Mouse (Mus musculus) brain, adult 2 months (tissue): ENCODE measurements at regions not wholly inside any gene's neighbourhood (a gene's known extent, or its start where the extent isn't known, plus 50 kb on each side); places are given as distances from the start of the nearest gene placed in this dataset.

Source experiments
- DNase-seq: peaks from one replicate; pipeline ENCODE4 v3.0.0; 2011; ENCODE audit warnings: low read depth, low spot score

DNA sequence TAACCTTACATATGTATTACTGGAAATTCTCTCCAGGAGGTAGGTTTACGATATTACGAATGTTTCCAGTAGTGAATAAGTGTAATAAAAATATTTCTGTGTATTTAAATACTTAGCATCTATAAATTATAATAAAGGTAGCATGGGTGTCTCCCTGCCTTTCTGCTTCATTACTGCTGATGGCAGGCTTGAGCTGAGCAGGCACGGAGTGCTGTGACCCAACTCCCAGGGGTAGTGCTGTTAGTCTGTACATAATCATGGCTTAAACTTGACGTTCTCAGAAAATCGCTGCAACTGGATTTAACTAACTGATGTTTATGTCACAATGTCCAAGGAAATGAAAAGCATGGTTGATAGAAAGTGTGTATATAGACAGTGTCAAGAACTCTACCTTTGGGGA is 727.8 kb upstream of the Frg1 start:
- no peak for DNase-seq

DNA sequence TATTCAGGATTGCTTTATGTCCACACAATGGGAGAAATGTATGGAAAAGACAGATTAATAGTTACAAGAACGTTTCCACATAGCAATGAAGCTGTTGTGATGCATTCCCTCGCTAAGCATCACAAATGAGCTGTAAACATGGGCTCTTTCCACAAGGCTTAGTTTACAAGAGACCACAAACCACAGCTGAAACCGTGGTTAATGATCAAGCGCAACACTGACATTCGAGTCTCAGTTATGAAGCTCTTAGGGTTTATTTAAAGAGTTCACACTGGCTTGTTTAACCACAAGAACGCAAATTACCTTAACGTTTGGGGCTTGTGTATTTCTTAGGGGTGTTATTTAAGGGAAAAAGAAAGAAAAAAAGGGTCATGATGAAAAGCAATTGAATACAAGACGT is 727.3 kb upstream of the Frg1 start:
- no peak for DNase-seq

DNA sequence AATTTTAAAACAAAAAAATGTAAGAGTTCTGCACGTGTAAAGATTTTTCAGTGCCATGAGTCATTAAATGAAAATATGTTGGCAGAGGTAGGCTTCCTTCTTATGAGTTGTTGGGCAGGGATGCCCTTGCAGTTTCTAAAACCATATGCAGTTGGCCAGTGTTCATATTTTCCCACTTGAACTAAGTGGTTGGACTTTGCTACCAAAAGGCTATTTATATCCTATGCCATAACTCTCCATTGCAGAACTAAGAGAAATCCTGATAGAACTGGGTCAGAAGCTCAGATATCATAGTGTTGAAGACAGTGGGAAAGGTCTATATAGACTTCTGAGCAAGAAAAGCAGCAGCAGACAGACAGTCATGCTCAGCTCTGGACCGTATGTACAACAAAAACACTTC is 690.7 kb upstream of the Frg1 start:
- no peak for DNase-seq

DNA sequence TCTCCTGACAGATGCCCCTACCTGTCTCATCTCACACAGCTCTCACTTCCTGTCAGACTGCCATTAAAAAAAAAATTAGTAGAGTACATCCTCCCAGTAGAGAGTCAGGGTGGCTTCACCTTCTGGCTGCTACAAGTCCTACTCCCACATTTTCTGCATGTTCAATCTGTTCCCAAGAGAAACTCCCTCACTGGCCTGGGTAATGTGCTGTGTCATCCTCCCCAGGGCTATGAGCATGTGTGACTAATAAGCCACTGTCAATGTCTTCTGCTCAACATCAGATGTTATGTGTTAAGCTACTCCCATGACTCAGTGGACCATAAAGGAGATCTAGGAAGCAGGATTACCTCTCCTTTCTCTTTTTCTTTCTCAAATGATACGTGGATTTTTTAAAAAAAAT is 652.4 kb upstream of the Frg1 start:
- DNase-seq, result peak; percentile 55

DNA sequence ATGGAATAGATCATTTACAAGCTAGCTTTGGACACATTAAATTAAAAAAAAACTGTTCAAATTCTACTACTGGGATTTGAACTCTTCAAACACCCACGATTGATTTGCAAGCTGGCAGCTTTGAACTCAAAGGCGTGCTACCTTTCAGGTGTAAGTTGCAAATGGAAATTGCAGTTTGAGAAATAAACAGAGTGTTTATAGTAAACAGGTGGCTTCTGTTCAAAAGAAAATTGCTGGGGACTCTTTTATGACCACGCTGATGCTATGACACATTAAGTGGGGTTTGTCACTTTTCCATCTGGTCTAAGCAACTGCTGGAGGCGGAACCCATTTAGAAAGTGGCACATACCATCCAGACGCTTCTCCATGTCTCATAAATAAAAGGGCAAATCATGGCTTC is 626.7 kb upstream of the Frg1 start:
- peak; percentile 26 for DNase-seq

DNA sequence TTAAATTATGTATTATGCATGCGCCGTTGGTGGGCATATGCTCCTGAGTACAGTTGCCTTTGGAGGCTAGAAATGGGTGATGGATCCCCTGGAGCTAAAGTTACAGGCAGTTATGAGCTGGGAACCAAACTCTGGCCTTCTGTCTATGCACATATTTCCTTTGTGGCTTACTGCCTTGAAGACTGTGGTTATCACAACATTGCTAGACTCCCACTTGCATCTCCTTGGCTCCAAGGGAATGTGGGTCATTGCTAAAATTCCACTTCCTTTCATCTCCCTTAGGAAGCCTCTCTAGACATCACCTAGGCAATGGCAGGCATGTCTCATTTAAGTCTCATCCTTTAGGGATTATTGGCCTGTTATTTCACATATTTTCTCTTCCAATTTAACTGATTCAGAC is 622.4 kb upstream of the Frg1 start:
- DNase-seq, result peak; percentile 45

DNA sequence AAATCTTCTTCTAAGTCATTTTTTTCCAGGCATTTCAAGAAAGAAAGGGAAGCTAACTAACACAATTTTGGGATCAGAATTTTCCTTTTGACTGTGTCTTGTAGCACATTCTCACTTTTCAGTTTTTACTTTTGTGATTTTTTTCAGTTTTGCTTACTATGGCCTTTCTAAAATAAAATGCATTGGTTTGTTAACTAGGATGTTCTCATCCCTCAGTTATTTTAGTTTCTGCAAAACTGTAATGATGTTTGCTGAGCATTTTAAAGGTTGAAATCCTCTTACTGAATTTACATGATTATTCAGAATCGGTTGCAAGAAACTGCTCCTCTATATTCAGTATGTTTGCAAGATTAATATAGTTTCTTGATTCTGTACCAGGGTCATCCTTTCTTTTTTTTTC is 610.1 kb upstream of the Frg1 start:
- peak; percentile 29 for DNase-seq

DNA sequence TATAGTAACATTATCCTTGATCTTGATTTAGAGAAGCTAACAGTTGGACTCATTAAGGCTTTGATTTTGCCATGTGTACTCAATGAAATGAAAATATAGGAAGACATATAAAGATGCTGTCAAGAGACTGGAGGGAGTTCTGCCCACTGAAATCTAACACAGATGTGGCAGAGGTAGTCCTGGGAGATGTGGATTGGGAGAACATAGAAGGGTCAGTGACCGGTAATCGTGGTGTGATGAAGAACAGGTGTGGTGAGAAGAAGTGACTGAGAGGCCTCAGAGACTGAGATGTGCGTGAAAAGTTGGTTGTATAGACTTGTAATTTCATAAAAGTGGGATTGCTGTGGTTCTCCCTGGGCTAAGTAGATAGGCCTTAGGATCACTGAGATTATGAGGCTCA is 600.9 kb upstream of the Frg1 start:
- no peak for DNase-seq

DNA sequence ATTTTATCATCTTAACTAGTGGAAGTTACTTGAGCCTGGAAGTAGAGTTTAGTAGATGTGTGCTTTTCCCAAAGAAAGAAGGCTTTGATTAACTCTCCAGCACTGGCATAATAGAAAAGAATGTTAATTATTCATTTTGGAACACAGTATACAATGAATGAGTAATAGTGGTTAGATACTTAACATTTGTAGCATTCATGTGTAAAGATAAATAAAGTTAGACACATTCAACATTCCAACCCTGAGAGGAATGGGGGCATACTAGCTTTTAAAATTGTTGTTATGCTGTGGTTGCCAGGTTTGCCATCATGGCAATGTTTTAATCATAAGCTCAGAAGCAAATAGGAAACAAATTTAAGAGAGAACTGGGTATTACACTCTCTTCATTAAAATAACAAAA is 586.3 kb upstream of the Frg1 start:
- DNase-seq, result no peak

DNA sequence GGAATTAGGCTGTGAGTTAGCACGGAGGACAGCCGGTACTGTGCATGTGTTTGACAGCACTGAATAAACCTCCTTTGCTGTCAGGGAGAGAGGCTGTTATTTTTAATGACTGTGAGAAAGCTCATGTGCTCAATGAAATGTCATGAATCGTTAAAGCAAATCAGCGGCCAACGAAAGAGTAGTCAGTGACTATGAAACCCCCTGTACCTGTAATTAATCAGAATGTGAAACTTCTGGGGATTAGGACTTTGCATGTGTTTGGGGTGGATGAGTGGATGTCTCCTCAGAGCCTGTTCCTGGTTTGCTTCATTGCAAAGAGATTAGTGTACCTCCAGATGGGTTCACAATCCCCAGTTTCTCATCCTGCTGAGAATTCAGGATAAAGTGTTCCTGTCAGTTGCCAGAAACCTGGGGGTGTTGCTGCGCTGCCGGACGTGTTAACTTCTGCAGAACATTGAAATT is 572.2 kb upstream of the Frg1 start:
- DNase-seq, result peak; percentile 84

DNA sequence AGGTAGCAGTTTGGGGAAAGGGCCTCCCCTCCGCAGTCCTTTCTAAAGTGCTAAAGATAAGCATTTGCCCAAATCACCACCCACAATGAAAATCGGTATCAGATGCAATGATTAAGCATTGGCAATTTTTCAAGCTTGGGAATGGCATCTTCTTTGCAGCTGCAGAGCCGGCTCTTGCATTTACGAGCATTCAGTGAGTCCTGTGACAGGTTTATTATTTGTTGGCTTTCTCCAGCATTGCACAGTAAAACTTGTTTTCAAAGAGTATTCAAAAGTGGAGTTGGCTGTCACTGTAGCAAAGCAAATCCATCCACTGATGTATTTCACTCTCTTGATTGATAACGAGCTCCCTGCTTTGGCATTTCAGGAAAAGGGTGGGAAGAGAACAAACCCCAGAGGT is 571.3 kb upstream of the Frg1 start:
- DNase-seq, result no peak

DNA sequence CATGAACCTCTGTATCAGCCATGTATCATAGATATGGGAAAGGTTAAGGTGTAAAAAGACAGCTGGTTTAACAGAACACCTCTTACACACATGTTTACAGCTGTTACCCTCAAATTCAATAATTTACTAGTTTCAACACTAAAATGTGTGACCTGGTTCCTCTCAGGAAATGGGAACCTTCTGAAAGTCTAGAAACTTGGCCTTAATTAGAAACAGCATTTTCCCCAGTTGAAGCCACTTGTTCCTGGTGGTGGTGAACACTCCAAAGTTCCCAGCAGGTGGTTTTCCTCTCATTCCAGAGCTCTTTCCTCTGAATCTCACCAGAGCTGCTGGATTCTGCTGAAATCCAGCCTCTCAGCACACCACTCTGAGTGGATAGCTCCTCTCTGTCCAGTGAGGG is 570.5 kb upstream of the Frg1 start:
- DNase-seq, result no peak

DNA sequence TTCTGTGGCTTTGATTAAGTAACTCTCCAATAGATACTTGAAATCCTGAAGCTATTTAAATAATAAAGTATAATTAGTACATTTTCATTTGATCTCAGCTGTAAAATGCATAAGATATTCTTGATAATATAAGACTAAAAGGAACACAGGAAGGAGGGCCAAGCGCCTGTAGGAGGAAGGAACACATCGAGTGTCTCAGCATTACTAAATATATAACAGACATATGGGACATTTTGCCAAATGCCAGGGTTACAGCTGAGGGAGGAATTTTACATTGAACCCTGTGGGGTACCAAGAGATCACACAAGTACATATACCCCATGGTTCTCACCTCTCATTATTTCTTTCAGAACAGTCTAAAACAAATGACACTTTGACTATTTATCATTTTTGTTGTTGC is 555.5 kb upstream of the Frg1 start:
- peak; percentile 71 for DNase-seq

DNA sequence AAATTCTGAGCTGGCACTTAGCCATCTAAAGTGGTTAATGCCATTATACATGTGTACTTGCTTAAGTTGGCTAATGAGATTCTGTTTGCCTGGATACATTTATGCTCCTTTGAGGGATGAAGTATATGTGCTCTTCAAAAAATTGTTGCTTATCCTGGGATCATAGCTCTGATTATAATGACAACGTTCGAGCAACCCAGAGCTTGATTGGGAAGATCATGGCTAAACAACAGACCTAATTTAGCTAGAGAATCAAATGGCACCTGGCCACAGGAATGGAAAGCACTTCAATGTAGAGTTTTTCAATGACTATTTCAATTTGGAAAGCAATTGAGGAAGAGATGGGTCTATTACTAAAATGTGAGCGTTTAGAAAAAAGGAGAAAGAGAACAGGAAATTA is 553.7 kb upstream of the Frg1 start:
- peak; percentile 10 for DNase-seq

DNA sequence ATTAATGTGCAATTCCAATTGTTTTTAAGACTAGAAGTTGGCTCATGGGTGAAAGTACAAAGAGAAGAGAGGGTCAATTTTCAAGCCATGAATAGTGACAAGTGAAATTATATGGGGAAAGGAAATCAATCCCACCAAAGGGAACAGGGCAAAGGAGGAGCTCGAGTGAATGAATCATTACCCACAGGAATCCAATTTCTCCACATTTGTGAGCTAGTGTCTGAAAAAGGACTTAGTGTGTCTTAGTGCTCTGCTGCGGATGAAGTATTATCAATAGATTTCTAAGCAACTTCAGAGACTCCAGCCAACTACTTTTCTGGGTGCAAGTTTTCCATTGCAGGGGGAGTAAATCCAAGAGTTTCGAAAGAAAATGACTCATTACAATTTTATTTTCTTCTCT is 552.5 kb upstream of the Frg1 start:
- no peak for DNase-seq

DNA sequence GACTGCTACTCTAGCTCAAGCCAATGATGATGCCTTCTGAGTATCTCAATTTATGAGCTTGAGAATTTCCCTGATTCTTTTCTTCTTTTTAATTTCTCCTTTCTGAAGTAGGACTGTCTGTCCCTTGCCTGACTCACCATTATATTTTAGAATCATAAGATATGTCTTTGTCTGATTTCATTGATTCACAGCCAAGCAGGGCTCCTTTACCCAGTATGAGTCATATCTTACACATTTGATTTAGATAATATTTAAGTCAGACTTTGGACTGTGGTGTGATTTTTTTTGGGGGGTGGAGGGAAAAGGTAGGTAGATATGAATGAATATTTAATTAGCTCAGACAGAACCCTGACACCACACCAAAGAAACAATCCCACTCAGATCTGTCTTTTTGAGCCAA is 547.2 kb upstream of the Frg1 start:
- DNase-seq, result peak; percentile 72

DNA sequence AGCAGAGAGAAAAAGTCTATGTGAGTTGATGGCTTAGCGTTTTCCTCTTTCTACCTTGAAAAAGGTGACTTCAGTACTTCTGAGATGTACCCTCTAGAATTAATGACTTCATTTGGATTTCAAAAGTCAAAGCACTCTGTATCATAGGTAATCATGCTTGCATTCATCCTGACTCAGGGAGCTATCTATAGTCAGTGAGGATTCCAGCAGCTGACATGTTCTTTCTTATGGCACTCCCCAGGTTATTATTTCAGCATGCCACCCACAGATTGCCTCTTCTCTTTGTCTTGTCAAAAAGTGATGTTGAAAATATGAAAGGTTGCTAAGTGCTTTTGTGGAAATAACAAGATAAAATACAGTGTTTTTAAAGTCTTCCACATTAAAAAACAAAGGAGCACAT is 540.0 kb upstream of the Frg1 start:
- peak; percentile 70 for DNase-seq

DNA sequence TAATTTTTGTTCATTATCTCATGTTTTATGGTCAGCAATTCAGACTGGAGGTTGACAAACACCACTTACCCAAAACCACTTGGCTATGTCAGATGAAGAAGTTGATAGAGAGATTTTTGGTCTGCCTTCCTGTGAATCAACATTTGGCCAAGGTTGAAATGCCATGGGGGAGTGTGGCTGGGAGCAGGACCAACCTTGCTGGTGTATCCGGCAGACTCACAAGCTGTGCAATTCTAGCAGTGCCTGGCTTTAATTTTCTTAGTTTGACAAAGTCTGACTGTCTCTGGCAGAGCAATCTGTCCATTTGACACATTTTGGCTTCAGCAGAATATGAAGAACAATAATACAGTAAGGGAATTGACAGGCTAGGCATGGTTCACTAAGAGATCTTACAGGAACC is 533.9 kb upstream of the Frg1 start:
- DNase-seq, result peak; percentile 36

DNA sequence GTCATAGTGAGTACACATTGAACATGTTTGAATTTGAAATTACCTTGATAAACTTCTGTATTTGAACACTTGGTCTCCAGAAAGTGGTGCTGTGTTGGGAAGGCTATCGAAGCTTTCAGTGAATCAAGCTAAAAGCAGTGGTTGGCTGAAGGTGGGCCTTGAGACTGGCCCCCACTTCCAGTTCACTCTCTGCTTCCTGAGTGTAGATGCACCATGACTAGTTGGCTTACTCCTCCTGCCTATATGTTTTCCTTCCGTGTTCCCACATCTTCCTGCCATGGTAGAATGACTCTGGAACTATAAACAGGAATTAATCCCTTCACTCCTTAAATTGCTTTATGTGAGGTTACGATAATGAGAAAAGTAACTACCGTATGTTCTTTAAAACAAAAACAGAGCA is 522.4 kb upstream of the Frg1 start:
- no peak for DNase-seq

DNA sequence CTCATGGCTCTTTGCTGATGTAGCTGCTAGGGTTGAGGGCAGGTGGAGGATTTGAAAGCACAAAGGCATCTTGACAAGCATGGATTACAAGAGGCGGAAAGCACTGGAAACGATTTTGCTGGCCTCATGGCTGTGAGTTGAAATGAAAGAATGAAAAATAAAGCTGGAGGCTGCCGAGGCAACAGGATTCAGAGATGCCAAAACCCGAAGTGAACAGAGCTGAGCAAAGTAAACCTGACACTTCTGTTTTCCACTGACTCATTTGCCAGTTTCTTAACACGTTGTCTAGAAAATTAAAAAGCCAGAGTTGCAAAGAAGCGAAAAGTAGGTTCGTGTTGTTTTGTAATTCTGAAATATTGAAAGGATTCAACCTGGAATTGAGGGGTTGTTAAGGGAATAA is 504.2 kb upstream of the Frg1 start:
- peak; percentile 68 for DNase-seq

DNA sequence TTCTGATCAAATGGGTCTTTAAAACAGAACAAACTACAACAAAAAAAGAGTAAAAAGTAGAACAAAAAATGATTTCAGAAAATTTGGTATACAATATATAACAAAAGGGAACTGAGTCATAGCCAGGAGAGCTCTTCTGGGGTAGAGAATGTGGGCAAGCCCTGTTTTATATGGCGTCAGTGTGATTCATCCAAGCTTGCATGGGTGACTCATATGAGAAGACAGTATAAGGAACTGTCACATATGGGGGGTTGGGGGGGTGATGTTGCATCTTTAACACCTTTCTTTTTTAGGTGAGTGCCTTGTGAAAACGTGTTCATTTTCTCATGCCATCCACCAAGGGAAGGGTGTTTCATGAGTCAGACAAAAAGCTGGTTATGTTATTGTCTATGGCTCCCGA is 503.7 kb upstream of the Frg1 start:
- DNase-seq, result peak; percentile 85

DNA sequence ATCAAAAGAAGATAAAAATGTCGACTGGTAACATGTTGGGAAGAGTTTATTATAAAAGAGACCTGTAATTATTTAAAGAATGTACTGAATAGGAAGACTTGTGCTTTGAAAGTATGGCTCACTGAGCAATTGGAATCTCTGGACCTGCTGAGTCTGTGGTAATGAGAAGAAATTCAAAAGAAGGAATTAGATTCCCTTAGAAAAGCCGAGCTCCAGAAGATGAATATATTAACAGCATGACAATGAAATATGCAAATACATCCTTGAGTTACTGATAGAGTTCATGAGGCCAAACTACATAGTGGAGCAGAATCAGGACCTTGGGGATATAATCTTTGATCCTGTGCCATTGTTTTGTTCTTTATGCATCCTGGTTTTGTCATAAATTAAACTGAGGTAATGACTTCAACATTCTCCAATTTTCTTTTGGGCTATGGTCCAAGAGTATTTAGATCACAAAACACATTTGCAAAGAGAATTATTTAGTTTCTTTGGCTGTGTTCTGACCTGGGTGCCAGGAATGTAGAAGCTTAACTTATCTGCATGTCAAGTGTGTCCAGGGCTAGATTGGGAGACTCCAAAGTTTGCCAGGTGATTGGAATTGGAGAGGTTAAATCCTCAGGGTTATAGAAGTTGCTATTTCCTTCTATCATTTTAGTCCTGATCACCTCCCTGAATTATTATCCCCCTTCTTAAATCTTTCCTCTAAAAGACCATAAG is 461.3 kb upstream of the Frg1 start:
- peak; percentile 52 for DNase-seq

DNA sequence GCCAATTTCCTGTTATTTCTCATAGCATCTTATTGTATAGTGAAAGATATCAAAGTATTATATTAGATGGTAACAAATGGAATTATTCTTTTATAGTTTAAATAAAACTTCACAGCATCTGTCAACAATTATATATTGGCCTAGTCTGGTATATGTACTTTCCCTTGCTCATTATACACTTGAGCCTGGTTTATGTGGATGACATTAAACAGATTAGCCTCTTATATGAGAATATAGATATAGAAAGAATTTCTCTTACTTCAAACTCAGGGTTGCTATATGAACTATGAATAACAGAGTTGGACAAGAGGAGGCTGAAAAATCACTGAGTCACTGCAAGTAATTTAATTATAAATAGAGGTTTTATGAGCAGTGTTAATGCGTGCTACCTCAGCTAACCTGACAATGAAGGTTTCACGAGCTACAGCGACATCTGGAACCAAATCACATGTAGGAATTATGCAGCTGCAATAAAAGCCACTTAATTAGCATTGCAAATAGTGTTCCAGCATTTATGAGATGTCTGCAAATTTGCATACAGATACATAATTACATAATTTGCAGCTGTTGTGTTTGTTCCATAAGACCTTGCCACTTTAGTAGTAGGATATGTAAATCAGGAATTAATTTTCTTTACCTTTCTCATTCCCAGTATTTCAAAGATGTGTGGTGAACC is 452.9 kb upstream of the Frg1 start:
- peak; percentile 41 for DNase-seq

DNA sequence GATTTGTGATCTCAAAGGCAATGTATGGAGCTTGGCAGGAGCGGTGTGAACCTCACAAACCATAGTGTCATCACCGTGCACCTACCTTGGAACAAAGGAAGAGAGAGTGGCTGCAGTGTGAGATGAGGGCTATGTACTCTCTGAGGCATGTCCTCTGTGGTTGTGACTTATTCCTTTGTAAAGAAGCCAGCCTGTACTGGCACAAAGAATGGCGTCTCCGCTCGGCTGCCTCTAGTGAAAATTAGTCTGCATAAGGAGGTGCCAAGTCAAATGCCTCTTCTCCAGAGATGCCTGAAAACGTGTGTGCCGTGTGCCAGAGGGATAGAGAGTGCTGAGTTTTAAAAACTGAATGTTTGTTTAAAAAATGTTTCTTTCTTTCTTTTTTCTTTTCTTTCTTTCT is 444.0 kb upstream of the Frg1 start:
- peak; percentile 54 for DNase-seq
